Mouse (Mus musculus) liver, postnatal 0 days (tissue): ENCODE results near the gene Sprr2b.
"Not testable (repeated sequence)": the region's sequence is repeated elsewhere in the genome, so short reads cannot be mapped to it uniquely, and the experiment has no call there.

Experiments used
- CTCF ChIP-seq: sonication (generic); IDR thresholded peaks from 2 replicates; pipeline ENCODE4 v1.5.1; 2016; ENCODE audit warnings: antibody characterized with exemption, low read depth
- EP300 ChIP-seq: IDR thresholded peaks from 2 replicates; pipeline ENCODE4 v1.6.1; 2016; ENCODE audit warnings: antibody characterized with exemption, low read depth, mild to moderate bottlenecking

DNA sequence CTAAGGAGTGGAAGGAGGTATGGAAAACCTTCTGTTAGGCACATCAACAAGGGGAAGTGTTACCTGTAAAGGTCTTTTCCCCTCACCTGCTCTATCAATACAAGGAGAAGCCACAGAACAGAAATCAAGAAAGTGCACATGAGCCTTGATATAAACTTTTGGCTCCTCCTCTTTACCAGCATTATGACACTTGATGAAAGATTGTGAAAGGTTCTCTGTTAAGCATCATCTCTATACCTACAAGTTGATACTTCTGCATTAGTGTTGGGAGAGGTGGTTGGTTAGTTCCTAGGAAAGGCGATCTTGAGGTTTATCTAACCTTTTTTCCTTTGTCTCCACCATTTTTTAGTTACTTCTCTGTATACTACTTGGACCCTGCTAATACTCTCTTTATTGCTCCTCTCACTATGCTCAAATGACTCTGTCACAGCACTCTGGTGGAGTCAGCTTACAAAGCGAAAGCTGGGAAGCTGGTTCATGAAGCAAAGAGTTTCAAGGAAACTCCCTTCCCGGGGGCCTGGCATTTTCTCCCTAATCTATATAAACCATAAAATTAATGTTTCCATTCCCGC, 44.9 kb upstream of the Sprr2b start:
- not testable (repeated sequence) for TF ChIP-seq CTCF, EP300
